Mouse (Mus musculus): Measurements from ENCODE around the gene 3110082J24Rik.
"Not testable (repeated sequence)": the region's sequence is repeated elsewhere in the genome, so short reads cannot be mapped to it uniquely, and the experiment has no call there.

Gene 3110082J24Rik

DNA sequence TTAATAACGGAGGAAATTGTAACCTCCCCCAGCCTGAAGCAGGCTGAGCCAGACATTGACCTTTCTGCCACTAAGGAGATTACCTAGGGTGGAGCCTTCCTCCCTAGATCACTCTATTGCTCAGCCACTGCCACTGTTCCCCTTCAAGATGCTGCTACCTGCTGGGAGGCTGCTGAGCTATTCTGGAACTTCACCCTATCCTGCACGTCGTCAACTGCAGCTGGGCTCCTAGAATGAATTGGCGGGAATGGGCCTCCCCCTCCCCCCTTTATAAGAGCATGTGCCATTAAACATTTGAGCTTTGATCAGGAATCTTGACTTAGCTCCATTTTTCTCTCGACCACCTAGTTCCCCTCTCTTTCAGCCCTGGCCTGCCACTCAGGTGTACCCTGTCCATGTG, 46.3 kb downstream of the 3110082J24Rik start:
- not testable (repeated sequence) for DNase-seq

DNA sequence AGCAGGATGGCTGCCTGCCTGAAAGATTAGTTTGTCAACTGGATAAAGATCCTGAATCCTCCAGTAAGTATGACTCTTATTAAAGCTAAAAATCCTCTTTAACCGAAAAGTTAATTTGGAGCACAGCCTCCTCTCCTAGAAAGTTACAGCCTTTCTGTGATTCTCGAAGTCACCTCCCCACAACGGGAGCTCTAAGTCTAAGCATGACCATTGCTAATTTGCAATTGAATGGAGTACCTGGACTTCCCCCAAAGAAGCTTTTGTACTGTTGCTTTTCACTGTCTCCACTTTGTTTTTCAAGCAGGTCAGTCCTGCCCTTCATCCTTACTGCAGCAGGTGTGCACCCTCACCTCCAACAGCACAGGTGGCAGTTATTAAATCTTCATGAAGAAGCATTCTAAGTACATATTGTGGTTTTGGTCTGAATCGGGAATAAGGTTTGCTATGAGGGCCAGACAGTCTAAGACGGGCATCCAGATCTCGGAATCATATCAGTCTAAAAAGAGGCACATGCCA, 47.6 kb downstream of the 3110082J24Rik start:
- DNase-seq = no peak
